Mouse (Mus musculus) ES-E14 (cell line): ENCODE measurements around the gene Lrrc17.

ENCODE experiments used
- HCFC1 ChIP-seq: IDR thresholded peaks from 2 replicates; pipeline ENCODE4 v1.6.1; 2012; ENCODE audit warnings: low read length, inconsistent platforms, borderline replicate concordance; ENCODE audit not compliant: insufficient read depth
- MAFK ChIP-seq: IDR thresholded peaks from 2 replicates; pipeline ENCODE4 v1.6.1; 2014; ENCODE audit warnings: mild to moderate bottlenecking, low read depth, low read length, inconsistent platforms; ENCODE audit not compliant: insufficient read depth

GRCm38 (mm10) chr5:21500941-21501340 lies 42.4 kb upstream of the Lrrc17 start:
- TF ChIP-seq HCFC1 (no peak), MAFK (no peak)
